Mouse (Mus musculus): ENCODE measurements around the gene Nup133.

GRCm38 (mm10) chr8:123898576-123898975 is 50.5 kb downstream of the Nup133 start:
- no peak for TF ChIP-seq CTCF (IDR thresholded peaks at IDR 0.05; ENCODE audit: extremely low read depth, insufficient read depth, low read length)
- no peak for TF ChIP-seq POLR2A (IDR thresholded peaks at IDR 0.05; ENCODE audit: extremely low read depth, insufficient read depth, low read length)
